ENCODE assay signal across 4 mouse cellular contexts in the genomic region with DNA sequence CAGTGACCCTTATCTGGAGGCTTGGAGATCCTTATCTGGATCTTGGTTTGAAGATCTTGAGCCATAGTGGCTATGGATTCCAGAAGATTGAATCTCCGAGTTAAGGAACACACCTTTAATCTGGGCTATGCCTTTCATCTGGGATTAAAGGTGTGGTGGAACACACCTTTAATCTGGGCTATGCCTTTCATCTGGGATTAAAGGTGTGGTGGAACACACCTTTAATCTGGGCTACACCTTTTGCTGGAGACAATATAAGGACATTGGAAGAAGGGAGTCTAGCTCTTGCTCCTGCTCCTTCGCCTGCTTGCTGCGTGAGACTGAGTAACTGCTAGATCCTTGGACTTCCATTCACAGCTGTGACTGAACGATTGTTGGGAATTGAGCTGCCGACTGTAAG. TPM values are rescaled to one million over a fixed set of nuclear protein-coding genes. Genes with fewer than 3 reads are reported as not detected.
"Had no signal": no experiment of that assay in that cellular context is flagged by ENCODE, and none has a peak within 500 bp of the region (broad histone marks: within the 10 kb centered on the region; RNA-seq: fewer than 3 reads in every experiment).

A gene (plus strand): TSS at position 301 of the 400 bp plus-strand sequence.

RNA-seq across cellular contexts. Expression of the gene that starts here (rescaled TPM):
- total RNA-seq: liver, adult 2 months; megakaryocyte-erythroid progenitor cell, adult 5-6 weeks had no signal
- polyA plus RNA-seq: liver, adult 2 months; midbrain, embryonic 12.5 days; testis, adult 2 months had no signal
